Mouse (Mus musculus): ENCODE results near the gene Tinf2. TPM values are rescaled to one million over a fixed set of nuclear protein-coding genes. Genes with fewer than 3 reads are reported as not detected.

Gene Tinf2
- polyA plus RNA-seq, 1 experiment = 50.9 TPM

- Histone ChIP-seq H3K9ac (ENCODE audit: low read depth, poor library complexity, severe bottlenecking) (peak overlapping the region; percentile 55), H3K9me3 (replicated peaks; ENCODE audit: control insufficient read depth, insufficient read depth, low read length, poor library complexity, severe bottlenecking) (no peaks in the 10 kb centered on the region), H3K27ac (ENCODE audit: insufficient read depth, low read length) (peak overlapping the region; percentile 31; the same call in 1 of the 2 replicates), H3K36me3 (ENCODE audit: control insufficient read depth, insufficient read depth, low read length, poor library complexity, severe bottlenecking) (peaks cover 31% of the 10 kb centered on the region), H3K27me3 (ENCODE audit: control insufficient read depth, insufficient read depth, low read length, poor library complexity, severe bottlenecking) (no peaks in the 10 kb centered on the region), H3K4me1 (ENCODE audit: control insufficient read depth, insufficient read depth, low read length) (no peaks in the 10 kb centered on the region), H3K4me3 (ENCODE audit: low read depth, low read length) (peak overlapping the region; percentile 89)
- TF ChIP-seq EP300 (IDR thresholded peaks at IDR 0.05; ENCODE audit: insufficient read depth, low read depth, low read length) (no peak), CTCF (IDR thresholded peaks at IDR 0.05; ENCODE audit: low read depth, low read length) (no peak), POLR2A (IDR thresholded peaks at IDR 0.05; ENCODE audit: insufficient read depth, low read length) (no peak)
Observed at GRCm38 (mm10) chr14:55671486-55671832, 10.2 kb downstream of the Tinf2 start.

- no peak overlapping the region for H3K9ac ChIP-seq (ENCODE audit: low read depth, poor library complexity, severe bottlenecking)
- H3K27me3 ChIP-seq (ENCODE audit: control insufficient read depth, insufficient read depth, low read length, poor library complexity, severe bottlenecking) = no peaks in the 10 kb centered on the region
- no peak overlapping the region for H3K27ac ChIP-seq (ENCODE audit: insufficient read depth, low read length)
- no peaks in the 10 kb centered on the region for H3K4me1 ChIP-seq (ENCODE audit: control insufficient read depth, insufficient read depth, low read length)
- TF ChIP-seq CTCF (IDR thresholded peaks at IDR 0.05; ENCODE audit: low read depth, low read length) (no peak), POLR2A (IDR thresholded peaks at IDR 0.05; ENCODE audit: insufficient read depth, low read length) (no peak), EP300 (IDR thresholded peaks at IDR 0.05; ENCODE audit: insufficient read depth, low read depth, low read length) (no peak)
- H3K9me3 ChIP-seq (replicated peaks; ENCODE audit: control insufficient read depth, insufficient read depth, low read length, poor library complexity, severe bottlenecking) = no peaks in the 10 kb centered on the region
- peaks cover 22% of the 10 kb centered on the region for H3K36me3 ChIP-seq (ENCODE audit: control insufficient read depth, insufficient read depth, low read length, poor library complexity, severe bottlenecking)
- H3K4me3 ChIP-seq (ENCODE audit: low read depth, low read length) = no peak overlapping the region
Observed at GRCm38 (mm10) chr14:55660636-55661035, 21.0 kb downstream of the Tinf2 start.

GRCm38 (mm10) chr14:55659960-55660573 is 21.6 kb downstream of the Tinf2 start, which contains the start of gene Mdp1:
Gene Mdp1 (minus strand): TSS chr14:55660508.
- peak within 1 kb of the TSS; percentile 5; the same call in 1 of the 2 replicates for H3K27ac ChIP-seq (ENCODE audit: insufficient read depth, low read length)
- H3K27me3 ChIP-seq (ENCODE audit: control insufficient read depth, insufficient read depth, low read length, poor library complexity, severe bottlenecking) = no peaks in the 10 kb centered on the region
- no peaks in the 10 kb centered on the region for H3K9me3 ChIP-seq (replicated peaks; ENCODE audit: control insufficient read depth, insufficient read depth, low read length, poor library complexity, severe bottlenecking)
- peak within 1 kb of the TSS; percentile 86 for H3K9ac ChIP-seq (ENCODE audit: low read depth, poor library complexity, severe bottlenecking)
- peaks cover 22% of the 10 kb centered on the region for H3K36me3 ChIP-seq (ENCODE audit: control insufficient read depth, insufficient read depth, low read length, poor library complexity, severe bottlenecking)
- TF ChIP-seq POLR2A (IDR thresholded peaks at IDR 0.05; ENCODE audit: insufficient read depth, low read length) (no peak), CTCF (IDR thresholded peaks at IDR 0.05; ENCODE audit: low read depth, low read length) (peak; percentile 51)
- H3K4me1 ChIP-seq (ENCODE audit: control insufficient read depth, insufficient read depth, low read length) = no peaks in the 10 kb centered on the region
- H3K4me3 ChIP-seq (ENCODE audit: low read depth, low read length) = peak within 1 kb of the TSS; percentile 99

DNA sequence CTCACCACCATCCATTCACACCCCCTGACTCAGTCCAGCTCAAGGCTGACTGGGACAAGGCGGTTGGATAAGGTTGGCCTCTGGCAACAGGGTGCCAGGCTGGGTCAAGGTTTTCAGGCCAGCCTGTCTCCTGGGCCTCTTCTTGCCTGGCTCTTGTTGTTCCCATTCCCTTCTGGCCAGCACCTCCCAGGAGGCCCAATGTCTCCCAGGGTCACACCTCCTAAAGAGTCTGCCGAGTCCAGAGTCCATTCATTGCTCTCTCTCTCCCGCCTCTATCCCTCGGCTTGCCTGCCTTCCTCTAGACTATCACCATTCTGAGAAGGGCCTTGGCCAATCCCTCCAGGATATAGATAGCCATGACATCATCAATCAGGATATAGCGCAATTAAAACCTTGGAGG is 23.6 kb downstream of the Tinf2 start:
- Histone ChIP-seq H3K36me3 (ENCODE audit: control insufficient read depth, insufficient read depth, low read length, poor library complexity, severe bottlenecking) (peaks cover 12% of the 10 kb centered on the region), H3K27me3 (ENCODE audit: control insufficient read depth, insufficient read depth, low read length, poor library complexity, severe bottlenecking) (no peaks in the 10 kb centered on the region), H3K4me1 (ENCODE audit: control insufficient read depth, insufficient read depth, low read length) (no peaks in the 10 kb centered on the region), H3K4me3 (ENCODE audit: low read depth, low read length) (no peak overlapping the region), H3K27ac (ENCODE audit: insufficient read depth, low read length) (no peak overlapping the region), H3K9me3 (replicated peaks; ENCODE audit: control insufficient read depth, insufficient read depth, low read length, poor library complexity, severe bottlenecking) (no peaks in the 10 kb centered on the region), H3K9ac (ENCODE audit: low read depth, poor library complexity, severe bottlenecking) (no peak overlapping the region)
- no peak for TF ChIP-seq POLR2A (IDR thresholded peaks at IDR 0.05; ENCODE audit: insufficient read depth, low read length)
- no peak for TF ChIP-seq EP300 (IDR thresholded peaks at IDR 0.05; ENCODE audit: insufficient read depth, low read depth, low read length)
- no peak for TF ChIP-seq CTCF (IDR thresholded peaks at IDR 0.05; ENCODE audit: low read depth, low read length)

GRCm38 (mm10) chr14:55656935-55657334 is 24.7 kb downstream of the Tinf2 start:
- no peak overlapping the region for H3K9ac ChIP-seq (ENCODE audit: low read depth, poor library complexity, severe bottlenecking)
- TF ChIP-seq EP300 (IDR thresholded peaks at IDR 0.05; ENCODE audit: insufficient read depth, low read depth, low read length) (no peak), CTCF (IDR thresholded peaks at IDR 0.05; ENCODE audit: low read depth, low read length) (no peak), POLR2A (IDR thresholded peaks at IDR 0.05; ENCODE audit: insufficient read depth, low read length) (no peak)
- H3K36me3 ChIP-seq (ENCODE audit: control insufficient read depth, insufficient read depth, low read length, poor library complexity, severe bottlenecking) = peaks cover 8% of the 10 kb centered on the region
- H3K9me3 ChIP-seq (replicated peaks; ENCODE audit: control insufficient read depth, insufficient read depth, low read length, poor library complexity, severe bottlenecking) = no peaks in the 10 kb centered on the region
- H3K27me3 ChIP-seq (ENCODE audit: control insufficient read depth, insufficient read depth, low read length, poor library complexity, severe bottlenecking) = no peaks in the 10 kb centered on the region
- H3K27ac ChIP-seq (ENCODE audit: insufficient read depth, low read length) = no peak overlapping the region
- no peak overlapping the region for H3K4me3 ChIP-seq (ENCODE audit: low read depth, low read length)
- H3K4me1 ChIP-seq (ENCODE audit: control insufficient read depth, insufficient read depth, low read length) = no peaks in the 10 kb centered on the region

DNA sequence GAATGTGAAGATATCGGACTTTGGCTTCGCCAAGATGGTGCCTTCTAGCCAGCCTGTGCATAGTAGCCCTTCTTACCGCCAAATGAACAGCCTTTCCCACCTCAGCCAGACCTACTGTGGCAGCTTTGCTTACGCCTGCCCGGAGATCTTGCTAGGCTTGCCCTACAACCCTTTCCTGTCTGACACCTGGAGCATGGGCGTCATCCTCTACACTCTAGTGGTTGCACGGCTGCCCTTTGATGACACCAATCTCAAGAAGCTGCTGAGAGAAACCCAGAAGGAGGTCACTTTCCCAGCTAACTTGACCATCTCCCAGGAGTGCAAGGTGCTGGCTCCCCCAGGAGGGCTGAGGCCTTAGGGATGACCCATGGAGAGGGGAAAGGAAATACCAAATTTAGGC is 30.1 kb downstream of the Tinf2 start:
- no peak overlapping the region for H3K4me3 ChIP-seq (ENCODE audit: low read depth, low read length)
- no peaks in the 10 kb centered on the region for H3K36me3 ChIP-seq (ENCODE audit: control insufficient read depth, insufficient read depth, low read length, poor library complexity, severe bottlenecking)
- no peak for TF ChIP-seq POLR2A (IDR thresholded peaks at IDR 0.05; ENCODE audit: insufficient read depth, low read length)
- TF ChIP-seq EP300 (IDR thresholded peaks at IDR 0.05; ENCODE audit: insufficient read depth, low read depth, low read length) = no peak
- TF ChIP-seq CTCF (IDR thresholded peaks at IDR 0.05; ENCODE audit: low read depth, low read length) = no peak
- H3K9ac ChIP-seq (ENCODE audit: low read depth, poor library complexity, severe bottlenecking) = no peak overlapping the region
- no peak overlapping the region for H3K27ac ChIP-seq (ENCODE audit: insufficient read depth, low read length)
- H3K27me3 ChIP-seq (ENCODE audit: control insufficient read depth, insufficient read depth, low read length, poor library complexity, severe bottlenecking) = no peaks in the 10 kb centered on the region
- no peaks in the 10 kb centered on the region for H3K4me1 ChIP-seq (ENCODE audit: control insufficient read depth, insufficient read depth, low read length)
- no peaks in the 10 kb centered on the region for H3K9me3 ChIP-seq (replicated peaks; ENCODE audit: control insufficient read depth, insufficient read depth, low read length, poor library complexity, severe bottlenecking)
